Mouse (Mus musculus) forebrain, embryonic 14.5 days (tissue): ENCODE measurements around the gene Kcnh5. TPM values are rescaled to one million over a fixed set of nuclear protein-coding genes. Genes with fewer than 3 reads are reported as not detected.

Experiments used
- ATAC-seq: fragments of 200-750 bp; cut with Nextera tagmentation; 2 replicates; pipeline ENCODE4 v1.8.0; 2017; ENCODE audit warnings: mild to moderate bottlenecking, moderate library complexity
- DNase-seq: peaks from one replicate; pipeline ENCODE4 v3.0.0-alpha.2; 2015; ENCODE audit warnings: low spot score
- H3K27ac ChIP-seq: fragments of 300-500 bp; sonication (generic); 2 replicates; pipeline ENCODE4 v1.5.1; 2014; ENCODE audit warnings: low read depth, mild to moderate bottlenecking, control low read depth, low read length, moderate library complexity
- H3K27me3 ChIP-seq: fragments of 300-500 bp; sonication (generic); replicated peaks from 2 replicates; pipeline ENCODE4 v1.6.1; 2014; ENCODE audit warnings: low read length, control low read depth, mixed read lengths; ENCODE audit not compliant: control insufficient read depth, insufficient read depth
- H3K36me3 ChIP-seq: fragments of 300-500 bp; sonication (generic); 2 replicates; pipeline ENCODE4 v1.6.1; 2014; ENCODE audit warnings: low read length, control low read depth; ENCODE audit not compliant: control insufficient read depth, insufficient read depth
- H3K4me1 ChIP-seq: fragments of 300-500 bp; sonication (generic); 2 replicates; pipeline ENCODE4 v1.6.1; 2014; ENCODE audit warnings: antibody characterized with exemption, low read length, control low read depth; ENCODE audit not compliant: control insufficient read depth, insufficient read depth
- H3K4me2 ChIP-seq: fragments of 300-500 bp; sonication (generic); 2 replicates; pipeline ENCODE4 v1.6.1; 2014; ENCODE audit warnings: mild to moderate bottlenecking, control low read depth, low read length
- H3K4me3 ChIP-seq: fragments of 300-500 bp; sonication (generic); 2 replicates; pipeline ENCODE4 v1.5.1; 2014; ENCODE audit warnings: low read depth, low read length, control low read depth
- H3K9ac ChIP-seq: fragments of 300-500 bp; sonication (generic); 2 replicates; pipeline ENCODE4 v1.6.1; 2014; ENCODE audit warnings: mild to moderate bottlenecking, low read length, control low read depth, moderate library complexity
- H3K9me3 ChIP-seq: fragments of 300-500 bp; sonication (generic); replicated peaks from 2 replicates; pipeline ENCODE4 v1.6.1; 2016; ENCODE audit warnings: low read length, control low read depth, mixed read lengths; ENCODE audit not compliant: control insufficient read depth
- WGBS: fragments of 180-500 bp; shearing (Covaris S2); extraction: QIAGEN DNeasy Blood & Tissue Kit; methylation state at CpG from one replicate; pipeline ENCODE4 v1.1.7; 2014; 5-methylcytosine and 5-hydroxymethylcytosine counted together
- polyA plus RNA-seq: library from polyadenylated mRNA; unstranded; fragments of >200 nt; fragmentation: Nextera tagmentation; extraction: Ambion mirVana; gene quantifications from 2 replicates; pipeline ENCODE4 v1.2.1, GENCODE M21; 2014

Gene Kcnh5
- polyA plus RNA-seq, 1 experiment from 2014 or later = 0.77 TPM

GRCm38 (mm10) chr12:75036694-75037093, 140.4 kb downstream of the Kcnh5 start:
- no peaks in the 10 kb centered on the region for H3K9me3 ChIP-seq
- no peaks in the 10 kb centered on the region for H3K27me3 ChIP-seq
- DNase-seq = no peak
- no peak overlapping the region for H3K27ac ChIP-seq
- no peak overlapping the region for H3K4me2 ChIP-seq
- H3K36me3 ChIP-seq = no peaks in the 10 kb centered on the region
- no peak overlapping the region for H3K9ac ChIP-seq
- no peaks in the 10 kb centered on the region for H3K4me1 ChIP-seq
- ATAC-seq = no peak
- 86% methylated on average over 5 of the region's 5 CpGs for WGBS
- no peak overlapping the region for H3K4me3 ChIP-seq

GRCm38 (mm10) chr12:75031970-75032864, 144.9 kb downstream of the Kcnh5 start:
- Histone ChIP-seq H3K36me3 (no peaks in the 10 kb centered on the region), H3K4me3 (no peak overlapping the region), H3K4me1 (no peaks in the 10 kb centered on the region), H3K4me2 (no peak overlapping the region), H3K9ac (no peak overlapping the region), H3K27ac (no peak overlapping the region), H3K27me3 (no peaks in the 10 kb centered on the region), H3K9me3 (peaks cover 3% of the 10 kb centered on the region; the same call in 1 of the 2 replicates)
- DNase-seq (peak; percentile 38), ATAC-seq (no peak)
- WGBS = 55% methylated on average over 8 of the region's 8 CpGs

GRCm38 (mm10) chr12:74971187-74971586, 205.9 kb downstream of the Kcnh5 start:
- H3K36me3 ChIP-seq = no peaks in the 10 kb centered on the region

GRCm38 (mm10) chr12:74969420-74969819, 207.7 kb downstream of the Kcnh5 start:
- Histone ChIP-seq H3K4me2 (no peak overlapping the region), H3K27ac (no peak overlapping the region), H3K27me3 (no peaks in the 10 kb centered on the region), H3K4me3 (no peak overlapping the region), H3K4me1 (no peaks in the 10 kb centered on the region), H3K36me3 (no peaks in the 10 kb centered on the region), H3K9ac (no peak overlapping the region), H3K9me3 (no peaks in the 10 kb centered on the region)
- WGBS = 85% methylated on average over 4 of the region's 4 CpGs
- no peak for ATAC-seq
- DNase-seq = no peak

More at GRCm38 (mm10) chr12:74971187-74971586, 205.9 kb downstream of the Kcnh5 start:
- Histone ChIP-seq H3K4me2 (no peak overlapping the region), H3K27me3 (no peaks in the 10 kb centered on the region), H3K9me3 (no peaks in the 10 kb centered on the region), H3K4me3 (no peak overlapping the region), H3K9ac (no peak overlapping the region), H3K4me1 (no peaks in the 10 kb centered on the region), H3K27ac (no peak overlapping the region)
- ATAC-seq (no peak), DNase-seq (no peak)
- 92% methylated on average over 3 of the region's 3 CpGs for WGBS

GRCm38 (mm10) chr12:74966266-74966665, 210.9 kb downstream of the Kcnh5 start:
- Histone ChIP-seq H3K4me2 (no peak overlapping the region), H3K4me1 (no peaks in the 10 kb centered on the region), H3K9me3 (no peaks in the 10 kb centered on the region), H3K27me3 (no peaks in the 10 kb centered on the region), H3K36me3 (no peaks in the 10 kb centered on the region), H3K27ac (no peak overlapping the region), H3K9ac (no peak overlapping the region), H3K4me3 (no peak overlapping the region)
- 57% methylated on average over 2 of the region's 2 CpGs for WGBS
- DNase-seq (no peak), ATAC-seq (no peak)

GRCm38 (mm10) chr12:74952661-74953060, 224.5 kb downstream of the Kcnh5 start:
- WGBS = 77% methylated on average over 2 of the region's 2 CpGs
- Histone ChIP-seq H3K27me3 (no peaks in the 10 kb centered on the region), H3K4me3 (no peak overlapping the region), H3K9me3 (no peaks in the 10 kb centered on the region), H3K4me2 (no peak overlapping the region), H3K27ac (no peak overlapping the region), H3K4me1 (no peaks in the 10 kb centered on the region), H3K36me3 (no peaks in the 10 kb centered on the region), H3K9ac (no peak overlapping the region)
- ATAC-seq (no peak), DNase-seq (peak; percentile 6)

- H3K4me1 ChIP-seq = no peaks in the 10 kb centered on the region
- 52% methylated on average over 9 of the region's 9 CpGs for WGBS
- no peaks in the 10 kb centered on the region for H3K9me3 ChIP-seq
- DNase-seq (peak; percentile 32), ATAC-seq (peak; percentile 26; the same call in 1 of the 2 replicates)
- no peaks in the 10 kb centered on the region for H3K36me3 ChIP-seq
- H3K9ac ChIP-seq = no peak overlapping the region
- H3K27me3 ChIP-seq = no peaks in the 10 kb centered on the region
- no peak overlapping the region for H3K4me2 ChIP-seq
- no peak overlapping the region for H3K27ac ChIP-seq
- H3K4me3 ChIP-seq = no peak overlapping the region
Measured at GRCm38 (mm10) chr12:74951124-74952115, 225.7 kb downstream of the Kcnh5 start.

- no peaks in the 10 kb centered on the region for H3K27me3 ChIP-seq
- no peak overlapping the region for H3K4me3 ChIP-seq
- no peaks in the 10 kb centered on the region for H3K4me1 ChIP-seq
- no peaks in the 10 kb centered on the region for H3K36me3 ChIP-seq
- H3K27ac ChIP-seq = no peak overlapping the region
- H3K4me2 ChIP-seq = no peak overlapping the region
- H3K9ac ChIP-seq = no peak overlapping the region
- ATAC-seq = no peak
- DNase-seq = peak; percentile 3
- 58% methylated on average over 6 of the region's 6 CpGs for WGBS
- no peaks in the 10 kb centered on the region for H3K9me3 ChIP-seq
Measured at GRCm38 (mm10) chr12:74901331-74901730, 275.8 kb downstream of the Kcnh5 start.
